Mouse (Mus musculus): ENCODE results near the gene Zfp983. TPM values are rescaled to one million over a fixed set of nuclear protein-coding genes. Genes with fewer than 3 reads are reported as not detected.
A peak's percentile ranks its signal among the peaks of the same experiment; 100 is the strongest.
"Not testable (repeated sequence)": the region's sequence is repeated elsewhere in the genome, so short reads cannot be mapped to it uniquely, and the experiment has no call there.

Zfp983 gene
- polyA plus RNA-seq (2017; shearing (Covaris generic)) = 10 to 100 TPM in 1 of 2 experiments, 1 to 10 TPM in 1; 7.5 to 11.4 TPM

GRCm38 (mm10) chr17:21650364-21650907, at the start of gene Zfp983:
TSS of gene Zfp983 (plus strand) at chr17:21650624.
- peak; percentile 97 for ATAC-seq

DNA sequence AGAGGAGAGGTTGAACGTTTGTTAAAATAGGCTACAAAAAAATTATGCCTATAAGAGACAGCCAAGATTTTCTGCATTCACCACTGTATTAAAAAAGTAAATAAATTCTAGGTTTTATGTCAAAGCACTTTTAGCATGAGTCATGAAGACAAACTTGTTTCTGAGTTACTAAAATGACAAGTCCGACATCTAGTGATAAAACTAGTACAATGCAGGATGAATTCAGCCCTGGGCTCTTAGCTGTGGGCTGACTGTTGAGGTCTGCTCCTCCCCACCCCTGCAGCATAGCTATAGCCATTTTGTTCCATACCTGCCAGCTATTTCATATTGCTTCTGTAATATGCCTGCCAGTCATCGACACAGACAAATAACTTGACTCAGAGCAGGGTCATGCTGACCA, 34.1 kb upstream of the Zfp983 start:
- no peak for ATAC-seq

DNA sequence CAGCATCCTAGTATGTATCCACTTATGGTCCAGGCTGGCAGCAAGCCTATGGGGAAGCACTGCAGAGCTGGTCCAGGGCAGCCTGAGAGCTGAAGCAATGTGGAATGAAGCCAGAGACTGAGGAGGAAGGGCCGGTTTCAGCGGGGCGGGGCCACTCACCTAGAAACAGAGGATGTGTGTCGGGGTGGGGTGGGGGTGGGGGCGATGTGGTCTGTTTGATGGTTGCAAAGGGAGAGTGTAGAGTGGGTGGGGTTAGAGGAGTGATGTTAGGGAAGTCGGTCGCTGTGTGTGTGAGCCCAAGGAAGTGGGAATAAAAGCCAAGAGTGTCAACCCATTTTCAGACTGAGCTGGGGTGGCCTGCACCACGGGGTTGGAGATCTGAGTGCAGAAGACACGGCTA, 33.1 kb upstream of the Zfp983 start:
- peak; percentile 80 for ATAC-seq

DNA sequence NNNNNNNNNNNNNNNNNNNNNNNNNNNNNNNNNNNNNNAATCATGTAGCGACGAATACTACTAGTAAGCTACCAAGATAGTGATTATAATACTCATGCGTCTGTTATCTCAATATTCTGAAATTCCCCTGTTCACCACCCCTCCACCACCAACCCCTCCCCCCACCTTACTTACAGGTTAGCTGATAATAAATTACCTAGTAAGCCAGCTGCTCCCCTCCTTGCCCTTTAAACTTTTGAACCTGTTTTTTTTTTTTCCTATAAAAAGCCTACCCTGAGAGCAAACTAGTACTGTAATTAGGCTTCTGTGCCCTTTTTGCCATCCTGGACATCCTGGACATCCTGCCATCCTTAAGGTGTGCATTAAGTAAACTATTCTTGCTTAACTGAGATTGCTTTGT, 26.8 kb upstream of the Zfp983 start:
- no peak for ATAC-seq

- not testable (repeated sequence) for ATAC-seq
Observed at GRCm38 (mm10) chr17:21635758-21636157, 14.7 kb upstream of the Zfp983 start.

DNA sequence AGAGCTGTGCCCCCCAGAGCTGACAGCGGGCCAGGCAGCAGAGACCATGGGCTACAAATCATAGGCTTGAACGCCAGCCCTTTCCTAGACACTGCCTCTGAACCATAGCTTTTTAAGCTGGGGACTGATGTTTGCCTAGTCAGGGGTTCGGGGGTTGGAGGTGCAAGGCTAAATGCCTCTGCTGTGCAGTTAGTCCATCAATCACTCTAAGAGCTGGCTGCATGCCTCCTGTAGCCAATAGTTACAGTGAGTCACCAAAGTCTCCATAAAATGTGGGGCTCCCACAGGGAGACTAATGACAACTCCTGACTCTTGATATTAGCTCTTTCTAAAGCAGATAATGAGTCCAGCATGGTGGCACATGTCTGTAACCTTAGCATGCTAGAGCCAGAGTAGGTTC, 1.6 kb upstream of the Zfp983 start:
- no peak for ATAC-seq

GRCm38 (mm10) chr17:21649936-21650335, 488 bp upstream of the Zfp983 start:
- peak; percentile 69 for ATAC-seq

GRCm38 (mm10) chr17:21678826-21679225, 28.4 kb downstream of the Zfp983 start:
- not testable (repeated sequence) for ATAC-seq

DNA sequence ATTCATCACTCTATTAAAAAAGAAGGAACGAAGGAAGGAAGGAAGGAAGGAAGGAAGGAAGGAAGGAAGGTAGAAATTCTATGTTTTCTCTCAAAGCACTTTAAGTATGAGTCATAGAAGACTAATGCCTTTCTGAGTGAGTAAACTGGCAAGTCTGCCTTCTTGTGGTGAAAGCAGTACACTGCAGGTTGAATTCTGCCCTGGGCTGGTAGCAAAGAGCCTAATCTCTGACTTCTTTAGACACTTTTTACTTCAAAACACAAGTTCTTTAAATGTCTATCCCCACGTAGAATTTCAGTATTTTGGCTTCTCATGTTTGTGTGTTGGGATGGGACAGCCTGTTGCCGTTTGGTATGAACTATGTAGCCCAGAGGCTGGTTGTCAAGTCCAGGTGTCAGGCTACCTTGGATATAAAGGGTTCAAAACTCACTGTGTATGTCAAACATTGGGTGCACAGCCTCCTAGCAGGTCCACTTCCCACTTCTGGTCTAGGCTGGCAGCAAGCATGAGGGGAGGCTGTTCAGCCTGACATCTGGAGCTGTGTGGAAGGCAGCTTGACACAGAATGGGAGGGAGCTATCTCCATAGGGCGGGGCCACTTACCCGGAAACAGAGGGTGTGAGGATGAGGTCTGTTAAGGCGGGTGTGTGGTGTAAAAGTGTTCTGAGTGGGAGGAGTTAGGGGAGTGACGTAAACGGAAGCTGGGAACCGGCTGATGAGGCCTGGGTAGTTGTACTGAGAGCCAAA, 29.0 kb downstream of the Zfp983 start:
- ATAC-seq = peak; percentile 98

DNA sequence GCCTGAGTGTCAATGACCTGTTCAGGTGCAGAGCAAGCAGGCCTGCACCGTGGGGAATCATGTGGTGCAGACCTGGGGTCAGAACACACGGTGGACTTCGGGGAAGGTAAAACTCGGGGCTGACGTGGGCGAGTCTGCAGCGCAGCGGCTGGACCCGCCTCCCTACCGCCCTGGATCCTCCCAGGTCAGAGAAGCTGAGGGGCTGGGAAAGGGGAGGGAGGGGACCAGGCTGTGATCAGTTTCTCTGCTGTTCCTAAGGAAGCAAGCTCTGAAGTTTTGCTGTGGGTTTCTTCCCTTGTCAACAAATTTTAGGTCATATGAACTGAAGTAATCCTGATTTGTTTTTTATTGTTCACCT, 29.6 kb downstream of the Zfp983 start:
- ATAC-seq = not testable (repeated sequence)

- ATAC-seq = no peak
Observed at GRCm38 (mm10) chr17:21691560-21691959, 41.1 kb downstream of the Zfp983 start, which contains the start of gene Gm10226. TSS of gene Gm10226 (plus strand) at chr17:21691860.

- ATAC-seq = no peak
Observed at GRCm38 (mm10) chr17:21693342-21693741, 42.9 kb downstream of the Zfp983 start.

DNA sequence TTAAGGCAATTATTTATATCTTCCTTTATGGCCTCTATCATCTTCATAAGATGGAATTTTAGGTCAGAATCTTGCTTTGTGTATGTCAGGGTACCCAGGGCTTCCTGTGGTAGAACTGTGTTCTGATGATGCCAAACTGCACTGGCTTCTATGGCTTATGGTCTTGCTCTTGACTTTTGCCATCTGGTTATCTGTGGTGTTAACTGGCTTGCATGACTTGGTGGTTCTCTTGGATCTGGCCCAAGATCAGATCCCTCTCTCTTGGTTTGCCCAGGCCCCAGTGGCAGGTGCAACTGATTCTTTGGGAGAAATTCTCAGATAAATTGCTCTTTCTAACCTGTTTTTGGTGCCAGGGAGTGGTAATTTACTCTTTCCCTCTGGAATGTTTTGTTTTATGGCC, 45.6 kb downstream of the Zfp983 start:
- no peak for ATAC-seq

- ATAC-seq = no peak
Observed at GRCm38 (mm10) chr17:21702281-21703240, 52.1 kb downstream of the Zfp983 start.

- no peak for ATAC-seq
Observed at GRCm38 (mm10) chr17:21703414-21703813, 53.0 kb downstream of the Zfp983 start.

DNA sequence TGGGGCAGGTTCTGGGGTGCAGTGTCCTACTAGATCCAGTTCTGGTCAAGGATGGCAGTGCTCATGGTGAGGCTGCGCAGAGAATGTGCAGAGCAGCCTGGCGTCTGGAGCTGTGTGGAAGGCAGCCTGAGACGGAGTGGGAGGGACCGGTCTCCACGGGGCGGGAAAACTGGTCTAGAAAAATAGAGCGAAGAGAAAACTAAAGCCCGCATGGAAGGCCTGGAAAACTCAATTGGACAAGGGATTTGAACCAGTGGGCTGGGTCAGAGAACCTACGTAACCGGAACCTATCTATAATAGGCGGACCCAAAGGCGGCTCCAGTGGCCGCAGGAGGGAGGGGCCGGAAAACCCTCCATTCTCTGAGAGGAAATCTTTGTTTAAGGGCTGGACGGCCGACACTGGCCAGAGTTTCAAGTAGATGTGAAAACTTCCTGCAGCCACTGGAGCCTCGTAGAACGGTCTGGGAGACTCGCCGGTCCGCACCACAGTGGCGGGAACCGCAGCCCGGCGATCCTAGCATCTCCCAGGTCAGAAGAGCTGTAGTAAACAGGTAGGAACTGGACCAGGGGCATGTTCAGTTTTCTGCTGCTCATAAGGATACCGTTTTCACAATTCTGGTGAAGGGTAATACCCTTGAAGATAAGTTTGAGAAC, 57.0 kb downstream of the Zfp983 start, which contains the start of gene Zfp760:
TSS of gene Zfp760 (plus strand) at position 399 of the 654 bp plus-strand sequence.
- peak; percentile 79 for ATAC-seq

GRCm38 (mm10) chr17:21708401-21708800, 58.0 kb downstream of the Zfp983 start:
- ATAC-seq = no peak

Other genes with a start within 250 kb of the Zfp983 start
- 10 to 100 TPM; 11.7 to 13.0 TPM for gene Zfp54, start 227.4 kb upstream of the Zfp983 start, polyA plus RNA-seq (2017; shearing (Covaris generic))
- 10 to 100 TPM; 41.9 to 43.0 TPM for gene Zfp51, start 200.2 kb upstream of the Zfp983 start, polyA plus RNA-seq (2017; shearing (Covaris generic))
- 10 to 100 TPM; 44.8 to 46.9 TPM for gene Zfp53, start 161.6 kb upstream of the Zfp983 start, polyA plus RNA-seq (2017; shearing (Covaris generic))
- 10 to 100 TPM; 20.8 to 21.6 TPM for gene Zfp52, start 115.1 kb upstream of the Zfp983 start, polyA plus RNA-seq (2017; shearing (Covaris generic))
- gene Zfp948, start 83.6 kb upstream of the Zfp983 start, polyA plus RNA-seq (2017; shearing (Covaris generic)) = 10 to 100 TPM; 13.0 to 14.0 TPM
- 10 to 100 TPM; 12.6 to 12.8 TPM for gene Gm10226, start 41.2 kb downstream of the Zfp983 start, polyA plus RNA-seq (2017; shearing (Covaris generic))
- gene Zfp760, start 57.1 kb downstream of the Zfp983 start, polyA plus RNA-seq (2017; shearing (Covaris generic)) = 1 to 10 TPM; 4.7 to 5.3 TPM
- gene Zfp229, start 80.2 kb downstream of the Zfp983 start, polyA plus RNA-seq (2017; shearing (Covaris generic)) = under 1 TPM; 0.32 TPM
- under 1 TPM; 0.15 to 0.50 TPM for gene Zfp820, start 195.1 kb downstream of the Zfp983 start, polyA plus RNA-seq (2017; shearing (Covaris generic))

All from CD4-positive, CD25-positive, alpha-beta regulatory T cell, adult 4 months (primary cell).